Mouse (Mus musculus) layer of hippocampus, adult 9-10 months (tissue): ENCODE results near the gene Tinf2.

Experiments
- DNase-seq: peaks from one replicate; pipeline ENCODE4 v3.0.0; 2022; ENCODE audit warnings: low spot score

Tinf2 gene

DNA sequence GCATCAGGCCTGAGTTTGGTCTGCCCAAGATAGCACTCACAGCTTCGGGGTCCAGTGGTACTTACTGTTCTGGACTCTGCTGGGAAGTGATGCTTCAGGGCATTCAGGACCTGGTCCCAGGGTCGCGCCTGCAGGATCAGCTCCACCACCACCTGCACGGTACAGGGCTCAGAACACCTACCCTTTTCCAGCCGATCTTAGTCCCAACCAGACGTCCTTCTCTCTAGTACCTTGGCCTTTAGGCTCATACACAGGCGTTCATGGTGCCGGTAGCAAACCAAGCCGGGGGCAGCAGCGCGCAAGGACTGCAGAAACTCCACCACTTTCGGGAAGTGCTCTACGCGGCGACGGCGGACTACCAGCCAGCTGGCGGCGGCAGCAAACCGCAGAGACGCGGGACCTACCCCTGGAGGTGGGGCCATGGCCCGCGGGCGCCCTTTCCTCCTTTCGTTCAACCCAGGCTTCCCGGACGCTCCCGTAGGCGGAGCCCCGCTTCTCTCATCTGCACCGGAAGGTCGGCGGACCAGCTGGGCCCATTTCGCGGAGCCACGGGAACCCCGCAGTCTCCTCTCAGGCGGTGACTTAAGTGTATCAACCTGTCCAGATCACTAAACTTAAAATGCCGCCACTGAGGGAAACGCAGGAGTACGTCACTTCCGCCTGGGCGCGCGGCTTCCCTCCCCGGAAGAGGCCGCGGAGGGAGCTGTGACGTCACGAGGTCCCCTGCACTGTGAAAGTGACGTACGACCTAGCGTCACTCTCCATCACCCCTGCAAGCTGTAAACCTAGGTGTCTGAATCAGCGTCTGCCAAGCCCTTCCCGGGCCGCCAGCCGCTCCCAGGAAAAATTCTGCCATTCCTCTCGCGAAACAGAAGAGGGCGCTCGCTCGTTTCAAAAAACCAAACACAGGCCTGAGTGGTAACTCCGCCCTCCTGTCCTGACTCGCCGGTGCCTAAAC, at the start of gene Tinf2:
Gene Tinf2 (minus strand): TSS at position 661 of the 958 bp plus-strand sequence.
- peak; percentile 90 for DNase-seq

DNA sequence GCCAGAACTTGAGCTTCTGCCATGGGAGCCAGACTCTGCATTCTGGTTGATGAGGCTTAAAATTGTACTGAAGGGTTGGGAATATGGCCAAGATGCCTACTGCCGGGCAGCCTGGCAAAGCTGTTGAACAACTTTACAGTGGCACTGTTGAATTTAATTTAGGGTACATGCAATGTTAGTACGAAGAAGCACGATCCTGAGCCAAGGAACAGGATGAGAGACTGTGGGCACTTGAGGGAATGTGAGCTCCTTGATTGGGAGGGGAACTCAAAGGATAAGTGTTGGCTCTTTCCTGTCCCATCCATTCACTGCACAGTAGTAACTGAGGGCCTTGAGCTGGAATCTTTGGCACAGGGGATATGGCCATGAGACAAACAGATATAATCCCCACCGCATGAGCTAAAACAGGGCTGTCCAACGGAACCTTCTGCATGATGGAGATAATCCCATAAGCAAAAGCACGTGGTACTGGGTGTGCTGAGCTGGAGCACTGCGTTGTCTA, 49.0 kb upstream of the Tinf2 start:
- DNase-seq, result no peak

DNA sequence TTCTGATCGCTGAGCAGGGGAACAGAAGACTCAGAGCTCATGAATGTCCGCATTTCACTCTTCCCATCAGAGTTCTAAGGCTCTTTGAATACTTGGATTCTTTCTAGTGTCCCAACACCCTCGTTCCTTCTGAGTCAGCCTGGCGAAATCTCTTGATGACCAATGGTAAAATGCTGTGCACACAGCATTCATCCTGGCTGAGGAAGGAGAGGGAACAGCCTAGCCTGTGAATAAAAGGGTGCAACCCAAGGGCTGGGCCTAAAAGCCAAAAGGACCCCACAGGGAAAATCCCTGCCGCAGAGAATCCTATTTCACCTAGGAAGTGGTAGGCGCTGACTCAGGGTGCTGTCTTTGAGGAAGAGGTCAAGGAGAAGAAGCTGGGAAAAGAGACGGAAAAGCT, 48.5 kb upstream of the Tinf2 start:
- DNase-seq, result no peak

DNA sequence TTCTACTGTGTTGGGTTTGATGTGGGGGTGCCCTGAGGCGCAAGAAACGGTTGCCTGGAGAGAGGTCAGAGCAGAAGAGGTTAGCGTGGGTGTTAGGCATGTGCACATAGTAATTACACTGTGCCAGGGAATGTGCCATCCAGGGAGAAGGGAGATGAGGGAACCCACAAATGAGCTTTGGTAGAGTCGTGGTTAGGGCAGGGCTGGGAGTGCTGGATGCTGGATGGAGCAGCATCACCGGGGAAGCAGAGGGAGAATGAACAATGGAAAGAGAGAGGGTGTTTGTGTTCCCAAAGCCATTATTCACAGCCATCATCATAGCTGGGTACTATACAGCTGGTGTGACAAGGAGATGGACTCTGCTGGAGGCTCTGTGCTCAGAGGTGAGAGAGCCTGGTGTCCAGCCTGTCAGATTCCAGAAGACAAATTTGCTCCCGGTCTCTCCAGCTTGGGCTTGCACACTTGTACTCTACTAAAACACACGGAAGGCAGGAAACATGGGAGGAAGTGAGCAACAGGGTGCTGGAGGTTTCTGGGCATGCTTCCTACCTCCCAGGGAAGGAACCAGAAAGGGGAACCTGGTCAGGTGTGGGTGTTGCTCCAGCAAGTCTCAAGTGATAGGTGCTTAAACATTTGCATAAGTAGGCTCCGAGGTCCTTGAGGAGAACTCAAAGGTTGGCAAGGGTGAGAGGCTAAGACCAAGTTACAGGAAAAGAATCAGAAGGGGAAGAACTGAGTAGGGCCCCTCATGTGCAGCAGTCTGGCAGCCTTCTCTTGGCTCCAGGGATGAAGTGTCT, 46.5 kb upstream of the Tinf2 start:
- DNase-seq, result no peak

DNA sequence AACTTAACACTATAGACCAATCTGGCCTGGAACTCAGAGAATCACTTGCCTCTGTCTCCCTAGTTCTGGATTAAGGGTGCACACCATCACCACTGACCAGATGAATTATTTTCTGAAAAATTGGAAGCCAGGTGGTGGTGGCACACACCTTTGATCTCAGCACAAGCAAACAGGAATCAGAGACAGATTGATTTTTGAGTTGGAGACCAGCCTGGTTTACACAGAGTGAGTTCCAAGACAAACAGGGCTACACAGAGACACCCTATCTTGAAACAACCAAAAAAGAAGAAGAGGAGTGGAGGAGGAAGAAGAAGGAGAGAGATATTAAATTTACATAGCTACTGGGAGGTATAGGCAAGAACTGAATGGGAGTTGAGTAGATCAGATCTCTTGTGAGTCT, 44.6 kb upstream of the Tinf2 start:
- DNase-seq, result no peak

DNA sequence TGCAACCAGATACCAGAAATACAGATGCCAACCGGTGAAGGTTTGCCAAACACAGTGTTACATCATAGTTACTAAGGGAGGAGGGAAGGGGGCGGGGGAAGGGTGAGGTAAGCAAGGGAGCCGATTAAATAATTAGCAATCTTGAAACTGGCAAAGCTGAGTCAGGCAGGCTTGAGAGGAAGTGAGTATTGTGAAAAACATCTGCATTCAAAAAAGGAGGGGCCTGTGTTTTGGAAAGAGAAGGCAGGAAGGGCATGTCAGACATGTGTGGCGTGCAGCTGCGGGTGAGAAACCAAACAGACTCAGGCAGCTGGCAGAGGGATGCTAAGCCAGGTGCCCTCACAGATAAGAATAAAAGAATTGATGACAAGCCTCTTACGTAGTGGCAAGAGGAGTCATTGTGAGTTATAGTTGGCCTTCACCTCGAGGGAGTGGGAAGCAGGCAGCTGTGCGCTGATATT, 42.8 kb upstream of the Tinf2 start:
- DNase-seq, result no peak

DNA sequence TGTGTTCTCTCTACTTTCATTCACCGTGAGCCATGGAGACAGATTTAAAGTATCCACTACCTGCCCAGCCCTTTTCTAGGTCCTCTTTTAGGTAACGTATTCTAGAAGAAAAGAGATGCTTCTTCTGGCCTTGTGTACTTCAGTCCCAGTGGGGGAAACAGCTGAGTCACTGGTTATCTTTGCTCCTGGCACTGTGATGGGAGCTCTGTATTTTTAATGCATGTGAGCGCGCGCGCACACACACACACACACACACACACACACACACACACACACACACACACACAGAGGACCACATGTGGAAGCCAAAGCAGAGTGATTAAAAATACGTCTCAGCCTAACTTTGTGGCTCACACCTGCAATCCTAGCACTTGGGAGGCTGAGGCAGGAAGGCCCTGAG, 41.8 kb upstream of the Tinf2 start:
- DNase-seq, result no peak

DNA sequence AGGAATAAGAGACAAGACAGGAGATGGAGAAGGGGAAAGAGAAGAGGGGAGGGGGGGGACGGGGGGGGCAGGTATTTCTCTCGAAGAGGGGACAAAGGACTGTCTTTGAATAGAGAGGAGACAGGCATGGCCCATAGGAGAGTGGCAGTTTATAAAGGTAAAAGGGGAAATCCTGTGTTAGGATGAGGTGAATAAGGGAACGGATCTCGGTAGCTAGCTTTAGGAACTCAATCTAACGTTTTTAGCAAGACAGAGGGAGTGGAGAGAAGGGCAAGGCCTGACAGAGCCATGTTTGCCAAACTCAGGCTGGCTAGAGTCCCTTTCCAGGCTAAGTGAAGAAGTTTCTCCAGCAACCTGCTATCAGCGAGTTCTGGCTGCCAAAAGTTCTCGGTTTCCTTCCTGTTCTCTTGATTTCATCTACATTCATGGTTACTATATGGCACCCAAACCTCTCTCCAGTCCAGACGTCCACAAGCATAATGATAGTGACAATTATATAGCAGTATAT, 40.9 kb upstream of the Tinf2 start:
- no peak for DNase-seq

DNA sequence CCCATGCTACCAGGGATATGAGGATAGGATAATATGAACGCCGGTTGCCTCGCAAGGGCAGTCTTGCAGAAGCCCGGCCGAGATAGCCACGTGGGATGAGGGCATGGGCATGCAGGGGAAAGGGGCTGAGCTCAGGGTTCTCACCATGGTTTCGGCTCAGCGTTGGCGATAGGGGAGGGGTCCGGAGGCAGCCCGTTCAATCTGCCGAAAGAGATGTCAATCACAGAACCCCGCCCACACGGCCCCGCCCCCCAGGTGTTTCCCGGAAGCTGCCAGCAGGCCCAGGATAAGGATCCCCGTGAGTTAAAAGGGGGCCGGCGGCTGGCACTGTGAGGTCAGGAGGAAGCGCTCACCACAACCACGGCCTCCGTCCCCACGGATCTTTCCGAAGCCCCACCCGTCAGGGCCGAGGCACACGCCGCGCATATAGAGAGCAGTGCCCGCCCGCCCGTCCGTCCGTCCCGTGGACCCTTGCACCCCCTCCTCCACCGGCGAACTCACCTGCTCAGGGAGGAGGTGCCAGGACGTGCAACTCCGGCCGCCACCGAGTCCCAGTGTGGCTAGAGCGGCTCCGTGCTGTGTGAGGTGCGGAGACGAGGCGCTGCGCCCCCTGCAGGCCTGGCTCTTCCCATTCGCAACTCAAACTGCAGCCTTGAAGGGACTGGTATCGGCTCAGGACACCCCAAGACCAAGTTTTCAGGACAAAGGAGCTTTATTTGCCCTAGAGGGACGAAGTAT, 40.2 kb upstream of the Tinf2 start, which contains the start of gene Rabggta:
Gene Rabggta (minus strand): TSS at position 564 of the 738 bp plus-strand sequence.
- DNase-seq, result peak; percentile 72

DNA sequence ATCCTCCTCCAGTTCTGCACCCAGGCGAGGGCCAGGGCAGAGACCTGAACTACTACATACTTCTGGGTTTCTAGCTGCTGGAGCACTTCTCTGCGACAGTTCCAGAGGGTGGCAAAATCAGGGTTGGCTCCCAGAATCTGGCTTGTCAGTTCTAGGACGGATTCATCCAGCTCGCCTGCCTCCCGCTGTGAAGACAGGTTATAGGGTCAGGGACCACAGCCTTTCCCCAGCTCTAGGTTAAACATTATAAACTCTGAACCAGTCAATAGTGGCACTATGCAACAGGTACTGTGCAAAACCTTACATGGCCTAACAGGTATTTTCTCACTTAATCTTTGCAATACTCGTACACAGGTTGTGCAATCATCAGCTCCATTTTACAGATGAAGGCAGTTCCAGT, 39.5 kb upstream of the Tinf2 start:
- no peak for DNase-seq

DNA sequence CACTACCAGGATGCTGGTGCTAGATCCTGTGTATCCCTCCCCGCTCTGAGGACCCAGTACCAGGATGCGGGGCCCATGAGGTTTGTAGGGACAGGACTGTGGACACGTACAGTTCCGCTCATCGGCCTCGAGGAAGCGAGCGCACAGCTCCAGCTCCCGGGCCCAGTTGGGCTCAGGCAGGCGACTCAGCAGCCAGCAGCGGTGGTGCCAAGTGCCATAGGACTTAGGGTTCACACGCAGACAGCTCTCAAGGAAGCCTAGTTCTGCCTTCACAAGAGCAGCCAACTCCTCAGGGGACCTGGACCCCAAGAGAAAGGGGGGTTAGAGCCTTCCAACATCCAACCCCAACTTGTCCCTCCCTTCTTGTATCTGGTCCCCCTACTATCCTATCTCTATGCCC, 39.0 kb upstream of the Tinf2 start:
- DNase-seq, result no peak

DNA sequence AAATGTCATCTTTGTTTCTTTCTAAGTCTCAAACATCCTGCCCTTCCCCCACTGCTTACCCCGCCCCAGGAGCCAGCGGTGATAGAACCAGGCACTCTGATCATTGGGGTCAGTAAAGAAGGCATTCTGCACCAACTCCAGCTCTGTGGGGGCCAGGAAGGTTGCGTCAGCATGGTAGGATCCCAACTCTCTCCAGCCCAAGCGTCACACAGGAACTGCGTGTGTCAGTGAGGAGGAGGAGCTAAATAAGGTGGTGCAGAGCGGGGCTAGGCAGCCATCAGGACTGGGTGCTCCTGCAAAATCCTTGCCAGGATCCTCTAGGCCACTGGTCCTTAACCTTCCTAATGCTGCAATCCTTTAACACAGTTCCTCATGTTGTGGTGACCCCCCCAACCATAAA, 38.1 kb upstream of the Tinf2 start:
- no peak for DNase-seq

DNA sequence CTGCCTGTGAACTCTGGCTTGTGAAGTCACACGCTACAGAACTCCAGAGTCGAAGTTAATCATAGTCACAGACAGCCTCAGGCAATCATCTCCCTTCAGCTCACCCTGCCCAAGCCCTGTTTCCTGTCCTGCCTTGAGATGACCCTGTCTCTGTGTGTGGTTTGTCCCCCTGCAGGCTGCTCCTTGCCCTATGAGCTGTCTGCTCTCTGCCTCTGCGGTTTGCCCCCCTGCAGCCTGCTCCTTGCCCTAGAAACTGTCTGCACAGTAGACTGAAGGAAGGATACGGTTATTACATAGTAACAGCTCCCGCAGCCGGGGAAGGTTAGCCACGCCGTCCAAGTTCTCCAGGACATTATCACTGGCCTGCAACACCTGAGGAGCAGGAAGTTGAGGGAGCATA, 35.3 kb upstream of the Tinf2 start:
- DNase-seq, result no peak

DNA sequence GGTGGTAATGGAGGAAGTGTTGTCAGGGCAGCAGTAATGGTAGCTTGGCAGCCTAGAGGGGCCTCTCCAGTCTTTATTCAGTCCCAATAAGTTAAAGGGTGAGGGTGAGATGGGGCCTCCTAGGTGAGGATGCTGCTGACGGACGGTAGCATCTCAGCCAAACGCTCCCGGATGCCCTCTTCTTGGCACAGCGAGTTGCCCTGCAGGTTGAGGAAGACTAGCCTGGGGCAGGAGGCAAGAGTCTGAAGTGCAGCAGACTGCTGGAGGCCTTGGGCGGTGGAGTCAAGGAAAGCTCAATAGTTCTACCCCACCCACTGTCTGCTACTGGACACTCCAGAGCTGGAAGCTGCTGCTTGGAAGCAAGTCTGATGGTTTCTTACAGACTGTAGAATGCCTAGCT, 34.7 kb upstream of the Tinf2 start:
- DNase-seq, result no peak

DNA sequence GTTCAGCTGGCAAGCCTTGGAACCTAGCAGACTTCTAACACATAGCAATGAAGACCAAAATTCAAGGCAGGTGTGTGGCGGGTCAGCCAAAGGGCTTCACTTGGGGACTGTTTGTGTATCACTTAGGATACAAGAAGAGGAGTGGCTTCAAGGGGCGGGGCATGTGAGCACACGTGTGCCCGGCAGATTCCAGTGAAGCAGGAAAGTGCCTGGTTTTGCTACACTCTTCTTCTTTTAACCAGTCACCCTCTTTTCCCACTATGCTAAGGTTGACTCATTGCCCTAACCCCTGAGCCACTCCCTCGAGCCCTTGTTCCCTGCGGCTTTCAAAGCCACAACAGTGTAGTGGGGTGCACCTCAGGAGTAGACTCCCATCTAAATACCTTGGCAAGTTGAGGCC, 33.3 kb upstream of the Tinf2 start:
- no peak for DNase-seq

DNA sequence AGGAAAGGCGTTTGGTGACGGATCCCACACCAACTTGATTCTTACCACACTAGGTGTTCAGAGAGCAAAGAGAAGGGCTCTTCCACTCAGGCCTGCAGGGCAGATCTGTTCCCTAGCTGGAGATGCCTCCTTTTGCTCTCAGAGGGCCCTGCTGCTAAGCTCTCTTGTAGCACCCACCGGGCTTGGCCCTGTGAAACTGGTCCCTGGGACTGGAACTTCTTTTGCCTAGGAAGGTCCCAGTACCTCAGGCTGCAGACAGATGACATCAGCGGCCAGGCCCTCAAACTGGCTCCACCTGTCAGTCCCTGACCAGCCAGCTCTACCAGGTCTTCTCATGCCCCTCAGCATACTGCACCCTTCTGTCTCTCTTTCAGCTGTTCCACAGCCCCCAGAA, 32.1 kb upstream of the Tinf2 start, which contains the start of gene Tgm1:
Gene Tgm1 (minus strand): TSS at position 198 of the 394 bp plus-strand sequence.
- no peak for DNase-seq

DNA sequence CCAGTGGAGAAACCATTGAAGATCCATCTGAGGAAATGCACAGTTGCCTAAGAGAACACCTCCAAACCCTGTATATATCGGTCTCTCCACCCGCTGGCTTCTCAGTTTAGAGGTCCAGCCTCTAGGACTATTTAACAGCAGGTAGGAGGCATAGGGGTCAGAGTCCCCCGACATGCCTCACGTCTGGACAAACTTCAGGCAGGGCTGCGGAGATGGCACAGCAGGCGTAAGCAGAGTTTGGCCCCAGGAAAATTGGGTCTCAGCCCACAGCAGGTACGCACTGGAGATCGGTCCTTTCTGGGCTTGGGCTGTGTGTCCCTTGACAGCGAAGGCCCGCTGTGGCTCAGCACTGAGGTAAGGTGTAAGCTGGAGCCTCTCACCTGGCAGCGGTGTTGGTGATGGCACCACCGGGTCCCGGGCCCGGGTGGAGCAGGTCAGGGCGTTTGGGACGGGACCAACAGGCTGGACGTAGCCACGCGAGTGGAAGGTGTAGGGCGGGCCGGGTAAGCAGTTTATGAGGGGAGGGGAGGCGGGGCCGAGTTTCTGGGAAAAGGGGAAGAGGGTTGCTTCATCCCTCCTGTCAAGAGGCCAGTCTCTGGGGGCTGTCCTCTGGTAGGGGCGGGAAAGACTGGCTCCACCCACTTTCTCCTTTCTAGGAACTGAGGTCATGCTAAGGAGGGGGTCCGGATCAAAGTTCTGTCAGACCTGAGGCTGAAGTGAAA, 31.5 kb upstream of the Tinf2 start:
- no peak for DNase-seq

DNA sequence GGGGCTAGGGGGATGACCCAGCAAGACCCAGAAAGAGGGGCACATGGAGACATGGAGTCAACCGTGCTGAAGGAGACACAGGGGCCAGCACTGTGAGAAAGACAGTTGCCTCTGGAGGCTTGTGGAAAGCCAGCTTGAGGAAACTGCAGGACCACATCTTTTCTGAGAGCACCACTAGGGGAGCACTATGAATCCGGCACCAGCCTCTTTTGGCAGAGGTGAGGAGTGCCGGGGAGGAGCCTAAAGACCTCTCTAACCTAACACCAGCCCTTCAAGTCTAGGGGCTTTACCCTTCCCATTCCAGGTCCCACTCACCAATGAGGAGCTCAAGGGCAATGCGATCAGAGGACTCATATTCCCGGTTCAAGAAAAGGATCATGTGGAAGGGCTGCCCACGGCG, 30.2 kb upstream of the Tinf2 start:
- no peak for DNase-seq

DNA sequence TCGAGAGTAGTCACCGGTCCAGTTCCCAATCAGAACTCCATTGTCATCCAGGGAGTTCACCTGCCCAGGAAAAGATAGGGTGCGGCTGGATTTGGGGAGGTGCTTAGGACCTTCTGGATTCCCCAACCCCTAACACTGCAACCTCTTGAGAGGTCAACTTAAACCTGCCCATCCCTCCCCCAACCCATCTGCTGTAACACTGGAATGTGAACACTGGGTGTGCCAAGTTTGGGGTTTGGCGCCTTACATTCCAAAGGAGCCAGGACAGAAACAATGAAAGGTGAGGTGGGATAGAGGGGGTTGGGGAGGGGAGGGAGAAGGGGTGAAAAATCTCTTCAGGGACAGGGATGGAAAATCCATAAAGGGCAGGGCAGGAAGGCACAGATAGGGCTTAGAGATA, 27.9 kb upstream of the Tinf2 start:
- DNase-seq, result no peak

DNA sequence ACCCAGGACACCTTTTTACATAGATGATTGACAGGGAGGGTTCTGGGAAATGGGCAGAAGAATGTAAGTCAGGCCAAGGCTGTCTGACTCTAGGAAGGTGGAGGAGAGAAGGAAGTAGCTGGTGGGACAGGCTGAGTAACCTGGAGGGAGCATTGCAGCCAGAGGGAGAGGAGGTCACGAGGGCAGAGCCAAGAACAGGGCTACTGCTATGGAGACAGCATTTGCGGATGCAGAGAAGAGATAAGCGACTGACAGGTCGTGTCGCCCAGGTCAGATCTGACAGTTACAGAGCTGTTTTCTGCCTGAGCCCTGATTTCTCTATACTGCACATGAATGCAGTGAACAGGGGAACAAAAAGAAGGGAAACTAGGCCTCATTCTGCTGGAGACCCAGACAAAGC, 25.8 kb upstream of the Tinf2 start:
- DNase-seq, result no peak

DNA sequence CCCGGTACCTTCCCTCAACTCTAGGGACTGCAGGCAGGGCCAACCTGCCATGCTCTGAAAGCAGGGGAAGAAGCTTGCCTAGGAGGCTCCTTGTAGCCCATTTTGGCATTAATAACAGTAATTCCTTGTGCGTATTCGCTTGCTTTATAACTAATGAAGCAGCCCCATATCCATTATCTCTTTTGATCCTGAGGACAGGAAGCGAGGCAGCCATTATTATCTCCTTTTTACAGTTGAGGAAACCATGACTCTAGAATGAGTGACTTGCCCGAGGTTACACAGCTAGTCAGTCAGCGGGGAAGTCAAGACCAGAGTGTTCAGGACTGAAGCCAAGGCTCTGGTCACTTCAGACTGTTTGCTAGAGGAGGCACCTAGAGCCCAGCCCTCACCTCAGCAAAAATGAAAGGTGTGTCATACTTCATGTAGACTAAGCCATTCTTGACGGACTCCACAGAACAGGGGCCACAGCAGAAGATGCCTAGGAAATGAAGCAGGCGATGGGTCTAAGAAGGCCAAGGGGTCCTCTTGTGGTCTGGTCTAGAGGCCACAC, 24.5 kb upstream of the Tinf2 start:
- DNase-seq, result no peak
